Mouse (Mus musculus): ENCODE measurements at regions not wholly inside any gene's neighbourhood (a gene's known extent, or its start where the extent isn't known, plus 50 kb on each side); places are given as distances from the start of the nearest gene placed in this dataset.

DNA sequence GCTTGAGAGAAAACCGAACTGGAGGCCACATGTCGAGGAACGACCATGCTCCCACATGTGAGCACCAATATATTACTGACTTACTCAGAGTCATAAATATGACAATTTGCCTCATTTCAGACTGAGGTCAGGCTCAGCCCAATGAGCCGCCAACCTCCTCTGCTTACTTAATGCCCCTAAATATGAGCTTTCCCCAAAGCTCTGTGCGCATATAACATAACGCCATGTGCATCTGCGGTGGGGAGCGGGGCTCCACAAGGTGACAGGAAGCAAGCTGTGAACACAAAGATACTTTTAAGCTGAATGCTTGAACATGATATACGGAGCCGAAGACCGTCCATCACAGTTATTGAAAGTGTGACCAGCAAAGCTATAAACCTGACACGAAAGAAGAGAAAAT lies 319.8 kb downstream of the Hlx start:
- TF ChIP-seq POLR2A (IDR thresholded peaks at IDR 0.05; ENCODE audit: insufficient read depth, low read length), result no peak
- no peak for TF ChIP-seq EP300 (IDR thresholded peaks at IDR 0.05; ENCODE audit: insufficient read depth, low read depth, low read length)

All from ES-Bruce4 (cell line).